Mouse (Mus musculus) C2C12 (cell line): ENCODE data around the gene Cryba4. TPM values are rescaled to one million over a fixed set of nuclear protein-coding genes. Genes with fewer than 3 reads are reported as not detected.

Experiments
- H3K27me3 ChIP-seq: one replicate; pipeline ENCODE4 v1.6.1; 2011; ENCODE audit not compliant: control insufficient read depth, insufficient read depth, insufficient read length
- H3K36me3 ChIP-seq: one replicate; pipeline ENCODE4 v1.6.1; 2011; ENCODE audit not compliant: control insufficient read depth, insufficient read depth
- H3K4me3 ChIP-seq: one replicate; pipeline ENCODE4 v1.5.1; 2011; ENCODE audit warnings: mild to moderate bottlenecking, control low read depth; ENCODE audit not compliant: poor library complexity, insufficient read depth, severe bottlenecking
- H3K79me2 ChIP-seq: one replicate; pipeline ENCODE4 v1.6.1; 2011; ENCODE audit not compliant: control insufficient read depth, insufficient read depth
- H3K79me3 ChIP-seq: one replicate; pipeline ENCODE4 v1.6.1; 2011; ENCODE audit warnings: low read depth, control low read depth
- H3ac ChIP-seq: one replicate; pipeline ENCODE3; 2011; ENCODE audit warnings: low read depth; ENCODE audit not compliant: control insufficient read depth, insufficient read length
- CEBPB ChIP-seq: IDR thresholded peaks from one replicate; pipeline ENCODE4 v1.6.1; 2011; ENCODE audit warnings: low read depth, mild to moderate bottlenecking, control low read depth, moderate library complexity
- CTCF ChIP-seq: IDR thresholded peaks from one replicate; pipeline ENCODE4 v1.5.1; 2011; ENCODE audit not compliant: control insufficient read depth, insufficient read depth, insufficient read length
- FOSL1 ChIP-seq: IDR thresholded peaks from one replicate; pipeline ENCODE4 v1.8.0; 2011; ENCODE audit warnings: mild to moderate bottlenecking, low read length; ENCODE audit not compliant: poor library complexity, insufficient read depth, severe bottlenecking
- MAX ChIP-seq: IDR thresholded peaks from one replicate; pipeline ENCODE4 v1.6.1; 2011; ENCODE audit warnings: mild to moderate bottlenecking, control low read depth
- MYOD1 ChIP-seq: IDR thresholded peaks from one replicate; pipeline ENCODE4 v1.6.1; 2011; ENCODE audit warnings: low read depth; ENCODE audit not compliant: control insufficient read depth, insufficient read length
- MYOG ChIP-seq: IDR thresholded peaks from one replicate; pipeline ENCODE4 v1.6.1; 2011; ENCODE audit not compliant: control insufficient read depth, insufficient read length; ENCODE audit errors: extremely low read depth
- USF1 ChIP-seq: IDR thresholded peaks from one replicate; pipeline ENCODE4 v1.6.1; 2011; ENCODE audit warnings: low read depth, mild to moderate bottlenecking, control low read depth, moderate library complexity
- polyA plus RNA-seq: library from polyadenylated mRNA; unstranded; fragments of >200 nt; fragmentation: generic; extraction: Trizol; gene quantifications from one replicate; pipeline ENCODE4 v1.2.1, GENCODE M21; 2012; ENCODE audit warnings: missing spikeins

Cryba4 gene
- polyA plus RNA-seq, 1 experiment, result 1.9 TPM

DNA sequence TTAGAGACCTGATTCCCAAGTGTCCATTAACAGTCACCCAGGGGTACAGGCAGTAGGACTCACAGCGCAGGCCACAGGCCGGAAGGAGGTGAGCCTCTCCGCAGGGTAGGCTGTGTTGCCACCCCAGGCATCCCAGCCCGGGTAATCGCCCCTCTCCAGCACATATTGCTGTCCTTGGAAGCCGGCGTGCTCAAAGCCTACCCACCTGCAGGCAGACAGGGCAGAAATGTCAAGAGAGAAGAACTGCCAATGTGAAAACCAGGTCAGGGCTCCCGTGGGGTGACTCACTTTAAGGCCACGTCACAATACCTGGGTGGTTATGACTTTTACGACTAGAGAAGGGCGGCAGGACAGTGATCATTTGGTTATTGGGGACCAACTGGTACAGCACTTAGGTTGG is 3.2 kb downstream of the Cryba4 start:
- H3K27me3 ChIP-seq, result no peaks in the 10 kb centered on the region
- no peaks in the 10 kb centered on the region for H3K79me3 ChIP-seq
- H3K79me2 ChIP-seq, result no peaks in the 10 kb centered on the region
- H3ac ChIP-seq, result no peak overlapping the region
- no peak overlapping the region for H3K4me3 ChIP-seq
- TF ChIP-seq MAX, result no peak
- no peak for TF ChIP-seq CTCF
- TF ChIP-seq MYOG, result no peak
- TF ChIP-seq CEBPB, result no peak
- TF ChIP-seq MYOD1, result no peak
- H3K36me3 ChIP-seq, result no peaks in the 10 kb centered on the region

- Histone ChIP-seq H3K27me3 (no peaks in the 10 kb centered on the region), H3K36me3 (no peaks in the 10 kb centered on the region), H3K79me2 (no peaks in the 10 kb centered on the region), H3ac (no peak overlapping the region), H3K79me3 (no peaks in the 10 kb centered on the region), H3K4me3 (no peak overlapping the region)
- TF ChIP-seq CEBPB, result no peak
- no peak for TF ChIP-seq CTCF
- no peak for TF ChIP-seq MYOD1
- TF ChIP-seq MYOG, result no peak
- TF ChIP-seq FOSL1, result no peak
- peak; percentile 74 for TF ChIP-seq USF1
- TF ChIP-seq MAX, result no peak
These were observed 4.9 kb downstream of the Cryba4 start for GRCm38 (mm10) chr5:112247399-112247798.

DNA sequence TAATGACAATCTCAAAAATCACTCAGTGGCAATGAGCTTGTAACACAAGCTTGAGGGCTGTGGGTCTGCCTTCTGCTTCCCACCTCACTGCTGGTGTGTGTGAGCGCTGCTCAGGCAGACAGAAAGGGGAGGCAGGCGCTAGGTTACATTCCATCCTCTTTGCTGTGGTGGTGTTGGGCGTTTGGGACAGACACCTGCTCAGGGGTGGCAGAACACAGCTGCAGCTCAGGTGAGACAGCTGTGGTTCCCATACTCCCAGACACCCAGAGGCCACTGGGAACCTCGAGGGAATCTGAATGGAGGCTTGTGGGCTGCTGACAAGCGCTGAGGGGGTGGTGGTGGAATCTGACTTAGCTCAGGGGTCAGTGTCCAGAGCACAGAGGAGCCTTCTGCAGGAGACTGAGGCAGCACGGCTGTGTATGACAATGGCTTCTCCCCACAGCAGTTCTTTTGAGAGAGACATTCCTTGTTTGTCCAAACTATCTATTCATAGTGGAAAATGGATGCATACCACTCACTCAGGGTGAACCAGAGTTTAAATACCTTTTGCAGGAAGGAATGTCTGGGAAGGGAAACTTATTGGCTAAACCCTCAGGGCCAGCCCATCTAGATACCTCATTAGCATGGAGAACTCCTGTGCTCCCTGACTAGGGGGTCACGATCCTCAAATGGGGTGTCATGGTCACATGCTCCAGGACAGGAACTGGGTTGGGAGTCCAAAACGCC is 7.3 kb downstream of the Cryba4 start:
- Histone ChIP-seq H3K27me3 (no peaks in the 10 kb centered on the region), H3K36me3 (no peaks in the 10 kb centered on the region), H3K79me3 (no peaks in the 10 kb centered on the region), H3K79me2 (no peaks in the 10 kb centered on the region), H3K4me3 (no peak overlapping the region), H3ac (no peak overlapping the region)
- no peak for TF ChIP-seq CEBPB
- TF ChIP-seq USF1, result no peak

DNA sequence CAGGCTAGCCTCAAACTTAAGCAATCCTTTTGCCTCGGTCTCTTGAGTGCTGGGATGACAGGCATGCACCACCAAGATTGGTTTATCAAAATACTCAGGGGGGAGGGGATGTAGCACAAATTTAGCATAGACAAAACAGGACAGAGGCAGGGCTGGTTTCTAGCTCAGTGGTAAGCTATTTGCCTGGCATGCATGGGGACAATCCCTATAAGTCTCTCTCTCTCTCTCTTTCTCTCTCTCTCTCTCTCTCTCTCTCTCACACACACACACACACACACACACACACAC is 8.1 kb downstream of the Cryba4 start:
- H3K79me2 ChIP-seq, result no peaks in the 10 kb centered on the region
- no peaks in the 10 kb centered on the region for H3K36me3 ChIP-seq
- H3K27me3 ChIP-seq, result no peaks in the 10 kb centered on the region
- H3K79me3 ChIP-seq, result no peaks in the 10 kb centered on the region
- no peak for TF ChIP-seq MAX
- TF ChIP-seq FOSL1, result no peak
- TF ChIP-seq MYOD1, result no peak
- no peak for TF ChIP-seq CEBPB
- no peak for TF ChIP-seq MYOG
- no peak for TF ChIP-seq USF1
- no peak for TF ChIP-seq CTCF
- no peak overlapping the region for H3ac ChIP-seq
- H3K4me3 ChIP-seq, result no peak overlapping the region

- Histone ChIP-seq H3K36me3 (no peaks in the 10 kb centered on the region), H3ac (no peak overlapping the region), H3K79me2 (no peaks in the 10 kb centered on the region), H3K79me3 (no peaks in the 10 kb centered on the region), H3K27me3 (no peaks in the 10 kb centered on the region), H3K4me3 (no peak overlapping the region)
- TF ChIP-seq MAX (no peak), USF1 (no peak), MYOG (no peak), FOSL1 (no peak), MYOD1 (no peak), CTCF (no peak), CEBPB (peak; percentile 50)
These were observed 8.6 kb downstream of the Cryba4 start for GRCm38 (mm10) chr5:112243539-112244274.

- no peak overlapping the region for H3ac ChIP-seq
- no peaks in the 10 kb centered on the region for H3K79me3 ChIP-seq
- no peak overlapping the region for H3K4me3 ChIP-seq
- no peaks in the 10 kb centered on the region for H3K36me3 ChIP-seq
- H3K27me3 ChIP-seq, result no peaks in the 10 kb centered on the region
- H3K79me2 ChIP-seq, result no peaks in the 10 kb centered on the region
- TF ChIP-seq MYOD1, result no peak
- TF ChIP-seq MAX, result no peak
- no peak for TF ChIP-seq CEBPB
- no peak for TF ChIP-seq MYOG
- TF ChIP-seq FOSL1, result no peak
- no peak for TF ChIP-seq USF1
- TF ChIP-seq CTCF, result no peak
These were observed 9.3 kb downstream of the Cryba4 start for GRCm38 (mm10) chr5:112243041-112243440.
